Mouse (Mus musculus) liver, postnatal 0 days (tissue): Measurements from ENCODE around the gene Lrrc75b.

Experiments
- CTCF ChIP-seq: sonication (generic); IDR thresholded peaks from 2 replicates; pipeline ENCODE4 v1.5.1; 2016; ENCODE audit warnings: antibody characterized with exemption, low read depth
- EP300 ChIP-seq: IDR thresholded peaks from 2 replicates; pipeline ENCODE4 v1.6.1; 2016; ENCODE audit warnings: antibody characterized with exemption, low read depth, mild to moderate bottlenecking

DNA sequence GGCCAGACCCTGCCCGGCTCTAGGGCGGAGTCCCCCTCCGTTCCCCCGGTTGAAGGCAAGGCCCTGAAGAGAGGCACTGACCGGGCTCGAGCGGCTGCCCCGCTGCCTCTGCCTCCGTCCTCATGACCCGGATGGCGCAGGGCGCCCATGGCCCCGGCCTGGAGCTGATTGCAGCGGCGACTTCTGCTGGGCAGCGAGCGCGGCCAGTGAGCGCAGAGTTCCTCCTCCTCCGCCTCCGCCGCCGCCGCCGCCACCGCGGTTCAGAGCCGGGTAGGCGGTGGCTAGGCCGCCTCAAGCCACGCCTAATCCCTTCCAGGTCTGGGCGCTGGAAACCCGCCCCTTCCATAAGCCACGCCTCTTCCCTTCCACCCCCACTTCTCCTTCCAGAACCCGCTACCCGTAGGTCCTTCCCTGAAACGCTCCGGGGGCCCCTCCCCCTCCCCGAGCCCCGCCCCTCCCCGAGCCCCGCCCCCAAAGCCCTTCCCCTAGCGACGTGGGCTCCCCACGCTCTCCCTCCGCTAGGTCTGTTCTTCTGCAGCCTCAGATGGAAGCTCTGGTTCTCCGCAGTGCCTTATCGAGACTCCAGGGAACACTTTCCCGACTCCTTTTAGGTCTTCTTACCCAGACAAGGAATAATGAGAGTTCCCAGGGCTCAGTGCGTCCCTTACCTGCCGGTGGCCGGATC, 42.9 kb downstream of the Lrrc75b start, which contains the start of gene Snrpd3:
- TF ChIP-seq CTCF: no peak
- TF ChIP-seq EP300: no peak
